Mouse (Mus musculus): ENCODE data around the gene Mus81. TPM values are rescaled to one million over a fixed set of nuclear protein-coding genes. Genes with fewer than 3 reads are reported as not detected.

Gene Mus81
- total and polyA plus RNA-seq, 3 experiments, result 20.4 to 29.3 (median 28.8) TPM

DNA sequence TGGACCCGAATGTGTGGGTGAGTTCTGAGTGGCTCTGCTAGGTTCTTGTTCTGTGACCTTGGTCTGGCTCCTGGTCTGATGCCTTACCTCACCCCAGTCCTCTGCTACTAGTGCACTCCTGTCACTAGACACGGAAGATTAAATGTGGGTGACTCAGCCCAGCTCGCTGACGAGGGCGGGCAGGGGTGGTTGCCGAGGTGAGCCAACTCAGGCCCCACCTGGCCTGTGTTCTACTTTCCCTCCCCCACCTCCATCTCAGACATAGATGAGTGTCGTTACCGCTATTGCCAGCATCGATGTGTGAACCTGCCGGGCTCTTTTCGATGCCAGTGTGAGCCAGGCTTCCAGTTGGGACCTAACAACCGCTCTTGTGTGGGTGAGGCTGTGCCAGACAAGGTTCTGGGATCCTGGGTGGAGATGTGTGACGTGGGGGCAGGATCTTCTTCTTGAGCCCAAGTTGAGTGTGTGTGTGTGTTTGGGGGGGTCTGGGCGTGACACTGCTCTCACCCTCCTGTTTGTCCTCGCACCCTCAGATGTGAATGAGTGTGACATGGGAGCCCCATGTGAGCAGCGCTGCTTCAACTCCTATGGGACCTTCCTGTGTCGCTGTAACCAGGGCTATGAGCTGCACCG is 10.4 kb downstream of the Mus81 start:
- dilution Hi-C loops (cut with MboI; ENCODE audit: extremely low pct_ligation_motif_present, extremely low pct_unique_long_range_greater_than_20kb, low sequenced_read_pairs), result no loop called here
- peaks cover 0 to 17% of the 10 kb centered on the region in 2 experiments for H3K36me3 ChIP-seq (replicated peaks in 1 of 2; ENCODE audit: control insufficient read depth in 1 of 2, insufficient read depth in 1 of 2, low read length in 1 of 2)
- no peak overlapping the region for H3K9ac ChIP-seq (ENCODE audit: insufficient read depth, low read depth)
- in situ Hi-C loops (cut with MboI; ENCODE audit: low pct_ligation_motif_present, low pct_unique_long_range_greater_than_20kb, low sequenced_read_pairs), result no loop called here
- no peak overlapping the region for H3K4me3 ChIP-seq (replicated peaks in 1 of 3; ENCODE audit: low read depth in 2 of 3, low read length in 2 of 3, poor library complexity in 1 of 3)
- DNase-seq (ENCODE audit: extremely low read depth), result no peak
- no peaks in the 10 kb centered on the region for H3K4me1 ChIP-seq (ENCODE audit: control insufficient read depth in 1 of 2, insufficient read depth in 2 of 2)
- H3K27me3 ChIP-seq (replicated peaks), result no peaks in the 10 kb centered on the region
- H3K4me2 ChIP-seq (ENCODE audit: insufficient read depth, low read depth, poor library complexity, severe bottlenecking), result no peak overlapping the region
- H3K79me2 ChIP-seq (replicated peaks; ENCODE audit: control insufficient read depth, extremely low read depth, insufficient read depth, poor library complexity, severe bottlenecking), result no peaks in the 10 kb centered on the region
- TF ChIP-seq MAX (IDR thresholded peaks at IDR 0.05; ENCODE audit: low read length) (no peak), SMC3 (IDR thresholded peaks at IDR 0.05; ENCODE audit: low read depth, low read length) (no peak), MYC (IDR thresholded peaks at IDR 0.05; ENCODE audit: low read depth, low read length) (no peak), ZC3H11A (IDR thresholded peaks at IDR 0.05; ENCODE audit: low read depth, low read length) (no peak), TBP (conservative IDR thresholded peaks at IDR 0.05; ENCODE audit: low read depth, low read length) (no peak), UBTF (IDR thresholded peaks at IDR 0.05; ENCODE audit: low read depth, low read length) (no peak), PAX5 (IDR thresholded peaks at IDR 0.05; ENCODE audit: low read length) (no peak), NELFE (IDR thresholded peaks at IDR 0.05; ENCODE audit: low read depth, low read length) (no peak), CHD1 (IDR thresholded peaks at IDR 0.05; ENCODE audit: low read depth, low read length) (no peak), GABPA (IDR thresholded peaks at IDR 0.05; ENCODE audit: insufficient replicate concordance, low read depth, low read length) (no peak), USF2 (conservative IDR thresholded peaks at IDR 0.05; ENCODE audit: low read depth, low read length) (no peak), HCFC1 (IDR thresholded peaks at IDR 0.05; ENCODE audit: low read depth, low read length) (no peak), ZNF384 (IDR thresholded peaks at IDR 0.05; ENCODE audit: low read depth, low read length) (no peak), POLR2AphosphoS2 (IDR thresholded peaks at IDR 0.05; ENCODE audit: low read depth, low read length) (no peak), SIN3A (IDR thresholded peaks at IDR 0.05; ENCODE audit: low read length) (no peak), NRF1 (IDR thresholded peaks at IDR 0.05; ENCODE audit: low read depth, low read length) (no peak)
- no peaks in the 10 kb centered on the region for H3K9me3 ChIP-seq (replicated peaks; ENCODE audit: low read length)
- H3K27ac ChIP-seq (ENCODE audit: insufficient read depth, low read depth), result no peak overlapping the region

GRCm38 (mm10) chr19:5477004-5477667 is 11.1 kb downstream of the Mus81 start:
- dilution Hi-C loops (cut with MboI; ENCODE audit: extremely low pct_ligation_motif_present, extremely low pct_unique_long_range_greater_than_20kb, low sequenced_read_pairs), result no loop called here
- Histone ChIP-seq H3K36me3 (replicated peaks in 1 of 2; ENCODE audit: control insufficient read depth in 1 of 2, insufficient read depth in 1 of 2, low read length in 1 of 2) (peaks cover 0 to 10% of the 10 kb centered on the region in 2 experiments), H3K4me3 (replicated peaks in 1 of 3; ENCODE audit: low read depth in 2 of 3, low read length in 2 of 3, poor library complexity in 1 of 3) (no peak overlapping the region), H3K9ac (ENCODE audit: insufficient read depth, low read depth) (no peak overlapping the region), H3K27me3 (replicated peaks) (no peaks in the 10 kb centered on the region), H3K27ac (ENCODE audit: insufficient read depth, low read depth) (no peak overlapping the region), H3K4me2 (ENCODE audit: insufficient read depth, low read depth, poor library complexity, severe bottlenecking) (no peak overlapping the region), H3K79me2 (replicated peaks; ENCODE audit: control insufficient read depth, extremely low read depth, insufficient read depth, poor library complexity, severe bottlenecking) (no peaks in the 10 kb centered on the region), H3K9me3 (replicated peaks; ENCODE audit: low read length) (no peaks in the 10 kb centered on the region), H3K4me1 (ENCODE audit: control insufficient read depth in 1 of 2, insufficient read depth in 2 of 2) (no peaks in the 10 kb centered on the region)
- TF ChIP-seq MAFK (IDR thresholded peaks at IDR 0.05; ENCODE audit: insufficient replicate concordance, low read length), result no peak
- DNase-seq (ENCODE audit: extremely low read depth), result no peak
- in situ Hi-C loops (cut with MboI; ENCODE audit: low pct_ligation_motif_present, low pct_unique_long_range_greater_than_20kb, low sequenced_read_pairs), result no loop called here

All from CH12.LX (cell line).